Mouse (Mus musculus): ENCODE results near the gene Cxadr. TPM values are rescaled to one million over a fixed set of nuclear protein-coding genes. Genes with fewer than 3 reads are reported as not detected.

Cxadr gene
- polyA plus RNA-seq, 1 experiment from 2014 or later = 46.4 TPM

- 75% methylated on average over 9 of the region's 9 CpGs for WGBS
- Histone ChIP-seq H3K4me2 (ENCODE audit: low read depth) (no peak overlapping the region), H3K9me3 (ENCODE audit: control insufficient read depth, low read length) (no peaks in the 10 kb centered on the region), H3K4me3 (ENCODE audit: low read depth, low read length) (no peak overlapping the region), H3K4me1 (ENCODE audit: control insufficient read depth, insufficient read depth, low read length) (no peaks in the 10 kb centered on the region), H3K9ac (ENCODE audit: low read length) (no peak overlapping the region), H3K27me3 (ENCODE audit: control insufficient read depth, insufficient read depth, low read length) (no peaks in the 10 kb centered on the region), H3K27ac (ENCODE audit: low read depth, low read length) (no peak overlapping the region), H3K36me3 (ENCODE audit: control insufficient read depth, insufficient read depth, low read length) (no peaks in the 10 kb centered on the region)
- DNase-seq (ENCODE audit: low spot score) (no peak), ATAC-seq (ENCODE audit: insufficient read depth, low FRiP score, low TSS enrichment) (no peak)
These were observed 5.2 kb upstream of the Cxadr start for GRCm38 (mm10) chr16:78296114-78296513.

DNA sequence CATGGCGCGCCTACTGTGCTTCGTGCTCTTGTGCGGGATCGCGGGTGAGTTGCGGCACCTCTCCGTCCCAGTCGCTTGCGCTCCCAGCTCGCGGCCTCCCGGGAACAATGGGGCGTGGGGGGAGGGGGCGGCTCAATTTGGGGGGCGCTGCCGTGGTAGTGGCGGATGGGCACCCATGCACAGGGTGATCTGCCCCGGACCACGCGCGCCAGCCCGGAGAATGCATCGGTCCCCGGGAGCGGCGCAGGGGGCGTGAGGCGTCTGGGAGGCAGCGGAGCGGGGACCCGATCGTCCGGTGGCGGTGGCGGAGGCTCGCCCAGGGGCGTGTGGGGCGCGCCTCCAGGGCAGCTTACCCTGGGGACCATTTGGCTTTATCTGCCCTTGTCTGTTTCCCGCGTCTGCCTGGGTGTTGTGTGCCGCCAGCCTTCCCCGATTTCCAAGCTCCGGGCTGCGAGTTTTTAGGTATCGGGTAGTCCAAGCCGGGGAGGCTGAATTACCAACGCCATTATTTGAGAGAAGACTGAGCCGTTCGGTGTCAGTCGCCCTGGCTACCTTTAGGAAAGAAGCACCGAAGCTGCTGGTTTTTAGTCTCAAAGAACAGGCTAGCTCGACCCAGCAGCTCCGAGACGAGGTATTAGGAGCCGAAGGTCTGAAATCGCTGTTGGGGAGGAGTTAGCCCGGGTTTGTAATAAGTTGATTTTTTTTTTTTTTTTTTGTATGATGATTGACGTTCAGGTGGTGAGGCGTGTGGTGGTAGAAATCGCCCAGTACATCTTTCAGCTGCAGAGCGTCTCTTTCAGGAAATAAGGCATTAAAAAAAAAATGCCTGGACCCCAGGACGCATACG, 765 bp downstream of the Cxadr start:
- WGBS = under 1% methylated on average over 61 of the region's 65 CpGs
- no peaks in the 10 kb centered on the region for H3K27me3 ChIP-seq (ENCODE audit: control insufficient read depth, insufficient read depth, low read length)
- H3K4me1 ChIP-seq (ENCODE audit: control insufficient read depth, insufficient read depth, low read length) = no peaks in the 10 kb centered on the region
- H3K9ac ChIP-seq (ENCODE audit: low read length) = peak overlapping the region; percentile 87
- H3K4me3 ChIP-seq (ENCODE audit: low read depth, low read length) = peak overlapping the region; percentile 89
- no peaks in the 10 kb centered on the region for H3K36me3 ChIP-seq (ENCODE audit: control insufficient read depth, insufficient read depth, low read length)
- H3K9me3 ChIP-seq (ENCODE audit: control insufficient read depth, low read length) = no peaks in the 10 kb centered on the region
- H3K4me2 ChIP-seq (ENCODE audit: low read depth) = peak overlapping the region; percentile 75
- peak overlapping the region; percentile 84 for H3K27ac ChIP-seq (ENCODE audit: low read depth, low read length)
- peak; percentile 46 for DNase-seq (ENCODE audit: low spot score)
- peak; percentile 68 for ATAC-seq (ENCODE audit: insufficient read depth, low FRiP score, low TSS enrichment)

DNA sequence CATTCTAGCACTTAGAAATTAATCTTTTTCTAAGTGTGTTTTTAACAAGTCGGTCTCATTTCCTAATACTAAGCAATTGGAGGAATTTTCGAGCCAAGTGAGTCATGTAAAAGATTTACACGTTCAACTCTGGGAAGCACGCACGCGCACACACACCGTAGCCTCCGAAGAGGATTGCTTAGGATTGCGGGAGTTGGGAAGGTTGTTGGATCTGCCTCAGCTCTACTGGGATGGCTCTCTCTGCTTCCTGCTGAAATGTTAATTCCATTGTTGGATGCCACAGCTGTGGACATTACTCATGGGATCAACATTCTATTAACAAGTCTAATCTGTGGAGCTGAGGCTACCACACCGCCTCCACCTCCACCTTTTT, 1.4 kb downstream of the Cxadr start:
- H3K36me3 ChIP-seq (ENCODE audit: control insufficient read depth, insufficient read depth, low read length) = no peaks in the 10 kb centered on the region
- DNase-seq (ENCODE audit: low spot score) = peak; percentile 52
- no peaks in the 10 kb centered on the region for H3K9me3 ChIP-seq (ENCODE audit: control insufficient read depth, low read length)
- no peaks in the 10 kb centered on the region for H3K4me1 ChIP-seq (ENCODE audit: control insufficient read depth, insufficient read depth, low read length)
- ATAC-seq (ENCODE audit: insufficient read depth, low FRiP score, low TSS enrichment) = no peak
- WGBS = 9% methylated on average over 10 of the region's 10 CpGs
- peak overlapping the region; percentile 89 for H3K4me3 ChIP-seq (ENCODE audit: low read depth, low read length)
- no peaks in the 10 kb centered on the region for H3K27me3 ChIP-seq (ENCODE audit: control insufficient read depth, insufficient read depth, low read length)
- no peak overlapping the region for H3K27ac ChIP-seq (ENCODE audit: low read depth, low read length)
- H3K4me2 ChIP-seq (ENCODE audit: low read depth) = peak overlapping the region; percentile 75
- peak overlapping the region; percentile 87 for H3K9ac ChIP-seq (ENCODE audit: low read length)

- 92% methylated on average over 12 of the region's 12 CpGs for WGBS
- H3K27ac ChIP-seq (ENCODE audit: low read depth, low read length) = no peak overlapping the region
- H3K9me3 ChIP-seq (ENCODE audit: control insufficient read depth, low read length) = no peaks in the 10 kb centered on the region
- DNase-seq (ENCODE audit: low spot score) (no peak), ATAC-seq (ENCODE audit: insufficient read depth, low FRiP score, low TSS enrichment) (no peak)
- H3K9ac ChIP-seq (ENCODE audit: low read length) = no peak overlapping the region
- H3K4me1 ChIP-seq (ENCODE audit: control insufficient read depth, insufficient read depth, low read length) = no peaks in the 10 kb centered on the region
- H3K4me2 ChIP-seq (ENCODE audit: low read depth) = no peak overlapping the region
- H3K4me3 ChIP-seq (ENCODE audit: low read depth, low read length) = no peak overlapping the region
- no peaks in the 10 kb centered on the region for H3K27me3 ChIP-seq (ENCODE audit: control insufficient read depth, insufficient read depth, low read length)
- H3K36me3 ChIP-seq (ENCODE audit: control insufficient read depth, insufficient read depth, low read length) = no peaks in the 10 kb centered on the region
These were observed 4.4 kb downstream of the Cxadr start for GRCm38 (mm10) chr16:78305606-78306100.

GRCm38 (mm10) chr16:78306606-78307005, 5.3 kb downstream of the Cxadr start:
- Histone ChIP-seq H3K4me1 (ENCODE audit: control insufficient read depth, insufficient read depth, low read length) (no peaks in the 10 kb centered on the region), H3K36me3 (ENCODE audit: control insufficient read depth, insufficient read depth, low read length) (no peaks in the 10 kb centered on the region), H3K9ac (ENCODE audit: low read length) (no peak overlapping the region), H3K9me3 (ENCODE audit: control insufficient read depth, low read length) (no peaks in the 10 kb centered on the region), H3K4me3 (ENCODE audit: low read depth, low read length) (no peak overlapping the region), H3K27ac (ENCODE audit: low read depth, low read length) (no peak overlapping the region), H3K4me2 (ENCODE audit: low read depth) (no peak overlapping the region), H3K27me3 (ENCODE audit: control insufficient read depth, insufficient read depth, low read length) (no peaks in the 10 kb centered on the region)
- 89% methylated on average over 8 of the region's 8 CpGs for WGBS
- no peak for DNase-seq (ENCODE audit: low spot score)
- ATAC-seq (ENCODE audit: insufficient read depth, low FRiP score, low TSS enrichment) = no peak

GRCm38 (mm10) chr16:78307476-78308192, 6.3 kb downstream of the Cxadr start:
- 93% methylated on average over 16 of the region's 16 CpGs for WGBS
- ATAC-seq (ENCODE audit: insufficient read depth, low FRiP score, low TSS enrichment) (no peak), DNase-seq (ENCODE audit: low spot score) (no peak)
- no peaks in the 10 kb centered on the region for H3K36me3 ChIP-seq (ENCODE audit: control insufficient read depth, insufficient read depth, low read length)
- no peak overlapping the region for H3K4me3 ChIP-seq (ENCODE audit: low read depth, low read length)
- H3K9ac ChIP-seq (ENCODE audit: low read length) = no peak overlapping the region
- H3K27me3 ChIP-seq (ENCODE audit: control insufficient read depth, insufficient read depth, low read length) = no peaks in the 10 kb centered on the region
- H3K4me1 ChIP-seq (ENCODE audit: control insufficient read depth, insufficient read depth, low read length) = no peaks in the 10 kb centered on the region
- H3K9me3 ChIP-seq (ENCODE audit: control insufficient read depth, low read length) = no peaks in the 10 kb centered on the region
- H3K4me2 ChIP-seq (ENCODE audit: low read depth) = no peak overlapping the region
- H3K27ac ChIP-seq (ENCODE audit: low read depth, low read length) = no peak overlapping the region

DNA sequence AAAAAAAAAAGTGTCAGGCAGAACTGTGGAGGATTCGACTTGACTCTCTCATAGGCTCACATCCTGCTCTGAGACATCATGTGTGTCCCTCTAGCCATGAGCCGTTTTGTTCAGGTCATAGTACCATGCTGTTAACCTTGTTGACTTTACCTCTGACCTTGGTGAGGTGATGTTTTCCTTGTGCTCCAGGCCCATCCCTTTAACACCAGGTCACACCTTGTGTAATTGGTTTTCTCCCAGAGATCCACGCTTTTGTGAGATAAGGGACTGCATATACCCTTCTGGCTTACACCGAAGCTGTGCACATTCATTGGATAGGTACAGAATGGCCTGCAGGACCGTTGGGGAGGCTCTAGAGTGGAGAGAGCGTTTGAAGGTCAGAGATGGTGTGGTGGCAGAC, 8.0 kb downstream of the Cxadr start:
- Histone ChIP-seq H3K27me3 (ENCODE audit: control insufficient read depth, insufficient read depth, low read length) (no peaks in the 10 kb centered on the region), H3K9me3 (ENCODE audit: control insufficient read depth, low read length) (no peaks in the 10 kb centered on the region), H3K27ac (ENCODE audit: low read depth, low read length) (no peak overlapping the region), H3K4me3 (ENCODE audit: low read depth, low read length) (no peak overlapping the region), H3K4me1 (ENCODE audit: control insufficient read depth, insufficient read depth, low read length) (no peaks in the 10 kb centered on the region; the same call in 1 of the 2 replicates), H3K4me2 (ENCODE audit: low read depth) (no peak overlapping the region), H3K36me3 (ENCODE audit: control insufficient read depth, insufficient read depth, low read length) (no peaks in the 10 kb centered on the region), H3K9ac (ENCODE audit: low read length) (no peak overlapping the region)
- no peak for ATAC-seq (ENCODE audit: insufficient read depth, low FRiP score, low TSS enrichment)
- no peak for DNase-seq (ENCODE audit: low spot score)
- 86% methylated on average over 6 of the region's 6 CpGs for WGBS

GRCm38 (mm10) chr16:78313135-78313887, 12.0 kb downstream of the Cxadr start:
- no peak overlapping the region for H3K9ac ChIP-seq (ENCODE audit: low read length)
- H3K27me3 ChIP-seq (ENCODE audit: control insufficient read depth, insufficient read depth, low read length) = no peaks in the 10 kb centered on the region
- H3K4me1 ChIP-seq (ENCODE audit: control insufficient read depth, insufficient read depth, low read length) = peaks cover 3% of the 10 kb centered on the region; the same call in 1 of the 2 replicates
- WGBS = 66% methylated on average over 16 of the region's 16 CpGs
- no peak overlapping the region for H3K4me2 ChIP-seq (ENCODE audit: low read depth)
- no peaks in the 10 kb centered on the region for H3K36me3 ChIP-seq (ENCODE audit: control insufficient read depth, insufficient read depth, low read length)
- no peak for DNase-seq (ENCODE audit: low spot score)
- no peaks in the 10 kb centered on the region for H3K9me3 ChIP-seq (ENCODE audit: control insufficient read depth, low read length)
- H3K27ac ChIP-seq (ENCODE audit: low read depth, low read length) = no peak overlapping the region
- no peak for ATAC-seq (ENCODE audit: insufficient read depth, low FRiP score, low TSS enrichment)
- H3K4me3 ChIP-seq (ENCODE audit: low read depth, low read length) = no peak overlapping the region

Measured in neural tube, embryonic 11.5 days (tissue).